Mouse (Mus musculus): ENCODE data around the gene Acvr2b. TPM values are rescaled to one million over a fixed set of nuclear protein-coding genes. Genes with fewer than 3 reads are reported as not detected.

The Acvr2b gene
- polyA plus RNA-seq, 1 experiment from 2014 or later, result 29.4 TPM

- Histone ChIP-seq H3K9ac (replicated peaks; ENCODE audit: low read depth, low read length) (no peak overlapping the region), H3K9me3 (ENCODE audit: control insufficient read depth, low read depth, low read length) (no peaks in the 10 kb centered on the region), H3K4me1 (ENCODE audit: control insufficient read depth, insufficient read depth, low read length) (no peaks in the 10 kb centered on the region), H3K4me2 (replicated peaks; ENCODE audit: low read depth, low read length) (no peak overlapping the region), H3K4me3 (ENCODE audit: low read depth, low read length) (no peak overlapping the region), H3K27me3 (ENCODE audit: control insufficient read depth, insufficient read depth, low read length) (no peaks in the 10 kb centered on the region), H3K27ac (ENCODE audit: low read length) (no peak overlapping the region), H3K36me3 (ENCODE audit: control insufficient read depth, insufficient read depth, low read length) (peaks cover 23% of the 10 kb centered on the region)
- ATAC-seq (ENCODE audit: insufficient number of reproducible peaks, insufficient read depth, low FRiP score, low read depth), result no peak
- WGBS, result 92% methylated on average over 9 of the region's 9 CpGs
Measured at GRCm38 (mm10) chr9:119438498-119439000, 36.6 kb downstream of the Acvr2b start.

DNA sequence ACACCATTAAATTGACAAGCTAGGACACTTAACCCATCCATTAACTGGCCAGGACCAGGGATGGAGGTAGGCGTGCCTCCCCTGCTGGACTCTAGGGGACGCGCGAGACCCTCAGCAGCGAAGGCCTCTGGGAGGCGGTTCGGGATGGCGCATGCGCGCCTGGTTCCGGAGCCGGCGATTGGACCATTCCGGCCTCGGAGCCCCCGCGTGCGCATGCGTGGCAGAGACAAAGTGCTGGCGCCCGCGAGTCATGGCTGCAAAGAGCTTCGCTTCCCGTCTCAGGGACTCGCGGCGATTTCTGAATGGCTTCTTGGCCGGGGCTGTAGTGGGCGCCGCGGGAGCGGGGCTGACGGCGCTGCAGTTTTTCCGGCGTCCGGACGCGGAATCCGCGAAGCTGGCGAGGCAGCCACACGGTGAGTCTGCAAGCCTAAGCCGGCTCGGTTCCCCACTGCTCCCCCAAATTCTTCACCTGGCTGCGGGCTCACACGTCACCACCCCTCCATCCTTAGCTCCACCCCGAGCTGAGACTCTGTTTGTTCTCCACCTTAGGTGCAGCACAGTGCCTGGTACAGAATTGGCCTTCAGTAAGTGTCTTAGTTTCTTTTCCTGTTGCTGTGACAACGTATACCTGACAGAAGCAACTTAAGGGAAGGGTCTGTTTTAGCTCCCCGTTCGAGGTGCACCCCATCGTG lies 43.0 kb downstream of the Acvr2b start, which contains the start of gene Exog:
Exog (plus strand) TSS at position 206 of the 692 bp plus-strand sequence.
- Histone ChIP-seq H3K27ac (ENCODE audit: low read length) (peak within 1 kb of the TSS; percentile 90), H3K36me3 (ENCODE audit: control insufficient read depth, insufficient read depth, low read length) (peaks cover 30% of the 10 kb centered on the region), H3K27me3 (ENCODE audit: control insufficient read depth, insufficient read depth, low read length) (no peaks in the 10 kb centered on the region), H3K9ac (replicated peaks; ENCODE audit: low read depth, low read length) (peak within 1 kb of the TSS; percentile 81), H3K4me1 (ENCODE audit: control insufficient read depth, insufficient read depth, low read length) (peaks cover 11% of the 10 kb centered on the region), H3K4me2 (replicated peaks; ENCODE audit: low read depth, low read length) (peak within 1 kb of the TSS; percentile 88), H3K9me3 (ENCODE audit: control insufficient read depth, low read depth, low read length) (no peaks in the 10 kb centered on the region), H3K4me3 (ENCODE audit: low read depth, low read length) (peak within 1 kb of the TSS; percentile 85)
- peak; percentile 92 for ATAC-seq (ENCODE audit: insufficient number of reproducible peaks, insufficient read depth, low FRiP score, low read depth)
- under 1% methylated on average over 52 of the region's 52 CpGs for WGBS

DNA sequence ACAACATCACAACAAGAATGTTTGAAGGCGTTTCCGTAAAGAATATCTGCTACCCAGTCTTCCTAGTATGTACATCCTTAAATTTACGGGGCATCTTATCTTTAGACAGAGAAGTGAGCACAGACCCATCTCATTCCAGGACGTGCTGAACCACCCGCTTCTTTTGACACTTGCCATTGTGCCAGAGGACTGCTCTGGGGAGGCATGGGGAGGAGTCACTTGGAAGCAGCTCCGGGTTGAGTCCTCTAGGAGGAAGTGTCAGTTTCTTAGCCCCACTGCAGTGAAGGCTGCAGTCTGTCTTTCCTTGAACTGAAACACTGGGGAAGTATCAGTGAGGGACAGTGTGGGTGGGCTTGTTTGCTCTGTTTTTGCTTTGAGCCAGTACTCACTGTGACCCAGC lies 43.8 kb downstream of the Acvr2b start:
- peaks cover 35% of the 10 kb centered on the region for H3K36me3 ChIP-seq (ENCODE audit: control insufficient read depth, insufficient read depth, low read length)
- ATAC-seq (ENCODE audit: insufficient number of reproducible peaks, insufficient read depth, low FRiP score, low read depth), result 0 out of 2 replicates have a peak, but pooled peaks have one; percentile 8
- H3K4me2 ChIP-seq (replicated peaks; ENCODE audit: low read depth, low read length), result peak overlapping the region; percentile 88
- H3K9me3 ChIP-seq (ENCODE audit: control insufficient read depth, low read depth, low read length), result no peaks in the 10 kb centered on the region
- peak overlapping the region; percentile 81 for H3K9ac ChIP-seq (replicated peaks; ENCODE audit: low read depth, low read length)
- 33% methylated on average over 6 of the region's 6 CpGs for WGBS
- peak overlapping the region; percentile 85 for H3K4me3 ChIP-seq (ENCODE audit: low read depth, low read length)
- peaks cover 11% of the 10 kb centered on the region for H3K4me1 ChIP-seq (ENCODE audit: control insufficient read depth, insufficient read depth, low read length)
- no peak overlapping the region for H3K27ac ChIP-seq (ENCODE audit: low read length)
- H3K27me3 ChIP-seq (ENCODE audit: control insufficient read depth, insufficient read depth, low read length), result no peaks in the 10 kb centered on the region

DNA sequence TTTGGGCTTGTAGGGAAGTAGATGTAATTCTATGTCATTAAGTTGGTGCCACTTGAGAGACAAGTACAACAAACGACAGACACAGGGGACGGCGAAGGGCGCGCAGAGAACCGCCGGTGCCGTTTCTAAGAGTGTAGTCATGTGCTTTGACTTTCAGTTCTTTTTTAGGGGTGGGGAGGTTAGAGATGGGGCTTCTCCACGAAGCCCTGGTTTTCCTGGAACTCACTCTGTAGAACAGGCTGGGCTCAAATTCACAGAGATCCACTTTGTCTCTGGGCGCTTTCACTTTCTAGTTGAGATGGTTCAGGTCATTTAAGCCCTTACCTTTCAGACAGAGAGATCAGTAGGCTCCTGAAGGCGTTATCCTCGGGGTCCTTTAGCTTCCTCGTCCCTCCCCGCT lies 54.0 kb downstream of the Acvr2b start:
- no peaks in the 10 kb centered on the region for H3K27me3 ChIP-seq (ENCODE audit: control insufficient read depth, insufficient read depth, low read length)
- H3K9me3 ChIP-seq (ENCODE audit: control insufficient read depth, low read depth, low read length), result no peaks in the 10 kb centered on the region
- no peak overlapping the region for H3K4me3 ChIP-seq (ENCODE audit: low read depth, low read length)
- WGBS, result 91% methylated on average over 14 of the region's 14 CpGs
- H3K4me2 ChIP-seq (replicated peaks; ENCODE audit: low read depth, low read length), result no peak overlapping the region
- no peaks in the 10 kb centered on the region for H3K4me1 ChIP-seq (ENCODE audit: control insufficient read depth, insufficient read depth, low read length)
- H3K9ac ChIP-seq (replicated peaks; ENCODE audit: low read depth, low read length), result no peak overlapping the region
- H3K27ac ChIP-seq (ENCODE audit: low read length), result no peak overlapping the region
- no peak for ATAC-seq (ENCODE audit: insufficient number of reproducible peaks, insufficient read depth, low FRiP score, low read depth)
- peaks cover 37% of the 10 kb centered on the region for H3K36me3 ChIP-seq (ENCODE audit: control insufficient read depth, insufficient read depth, low read length)

DNA sequence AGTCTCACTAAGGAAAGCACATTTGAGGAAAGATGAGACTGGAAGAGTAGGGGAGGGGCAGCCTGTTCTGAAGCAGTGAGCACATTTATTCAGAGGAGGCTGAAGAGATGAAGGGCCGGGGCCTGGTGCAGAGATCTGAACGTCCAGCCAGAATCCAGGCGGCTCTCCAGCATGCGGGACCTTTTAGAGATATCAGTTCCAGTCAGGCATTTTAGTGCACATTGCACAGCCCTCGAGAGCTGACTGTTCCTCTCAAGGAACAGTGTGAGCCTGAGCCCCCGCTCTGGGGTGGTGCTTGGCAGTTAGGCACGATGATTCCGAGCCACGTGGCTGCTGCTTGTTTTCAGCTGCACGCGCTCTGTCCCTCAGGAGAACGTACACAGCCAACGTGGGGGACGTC lies 55.2 kb downstream of the Acvr2b start:
- Histone ChIP-seq H3K9ac (replicated peaks; ENCODE audit: low read depth, low read length) (no peak overlapping the region), H3K36me3 (ENCODE audit: control insufficient read depth, insufficient read depth, low read length) (peaks cover 35% of the 10 kb centered on the region), H3K4me2 (replicated peaks; ENCODE audit: low read depth, low read length) (no peak overlapping the region), H3K27ac (ENCODE audit: low read length) (no peak overlapping the region), H3K9me3 (ENCODE audit: control insufficient read depth, low read depth, low read length) (no peaks in the 10 kb centered on the region), H3K4me1 (ENCODE audit: control insufficient read depth, insufficient read depth, low read length) (no peaks in the 10 kb centered on the region), H3K4me3 (ENCODE audit: low read depth, low read length) (no peak overlapping the region), H3K27me3 (ENCODE audit: control insufficient read depth, insufficient read depth, low read length) (no peaks in the 10 kb centered on the region)
- no peak for ATAC-seq (ENCODE audit: insufficient number of reproducible peaks, insufficient read depth, low FRiP score, low read depth)
- WGBS, result 81% methylated on average over 14 of the region's 14 CpGs

DNA sequence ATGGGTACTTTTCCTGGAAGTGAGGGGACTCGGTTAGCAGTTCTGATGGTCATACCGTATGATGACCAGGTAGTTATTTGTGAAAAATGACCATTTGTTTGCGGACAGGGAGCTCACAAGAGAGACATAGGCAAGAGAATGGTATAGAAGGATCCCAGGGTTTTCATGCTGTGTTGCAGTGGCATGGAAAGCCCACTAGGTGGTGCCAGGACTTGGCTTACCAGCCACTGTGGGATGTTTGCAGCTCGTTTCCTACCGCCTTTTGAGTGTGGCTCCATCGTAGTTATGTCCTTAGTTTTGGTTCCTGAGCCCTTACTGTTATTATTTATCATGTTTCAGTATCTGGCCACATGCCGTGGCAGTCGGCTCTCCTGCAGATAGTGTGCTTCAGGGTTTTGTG lies 58.5 kb downstream of the Acvr2b start:
- ATAC-seq (ENCODE audit: insufficient number of reproducible peaks, insufficient read depth, low FRiP score, low read depth), result peak; percentile 46; the same call in 1 of the 2 replicates
- no peak overlapping the region for H3K9ac ChIP-seq (replicated peaks; ENCODE audit: low read depth, low read length)
- 49% methylated on average over 8 of the region's 8 CpGs for WGBS
- H3K4me1 ChIP-seq (ENCODE audit: control insufficient read depth, insufficient read depth, low read length), result no peaks in the 10 kb centered on the region
- H3K27me3 ChIP-seq (ENCODE audit: control insufficient read depth, insufficient read depth, low read length), result no peaks in the 10 kb centered on the region
- H3K36me3 ChIP-seq (ENCODE audit: control insufficient read depth, insufficient read depth, low read length), result peaks cover 48% of the 10 kb centered on the region
- no peak overlapping the region for H3K4me3 ChIP-seq (ENCODE audit: low read depth, low read length)
- no peak overlapping the region for H3K27ac ChIP-seq (ENCODE audit: low read length)
- H3K9me3 ChIP-seq (ENCODE audit: control insufficient read depth, low read depth, low read length), result no peaks in the 10 kb centered on the region
- no peak overlapping the region for H3K4me2 ChIP-seq (replicated peaks; ENCODE audit: low read depth, low read length)

GRCm38 (mm10) chr9:119465056-119465455 lies 63.1 kb downstream of the Acvr2b start:
- Histone ChIP-seq H3K4me2 (replicated peaks; ENCODE audit: low read depth, low read length) (no peak overlapping the region), H3K27me3 (ENCODE audit: control insufficient read depth, insufficient read depth, low read length) (no peaks in the 10 kb centered on the region), H3K9ac (replicated peaks; ENCODE audit: low read depth, low read length) (no peak overlapping the region), H3K9me3 (ENCODE audit: control insufficient read depth, low read depth, low read length) (no peaks in the 10 kb centered on the region), H3K27ac (ENCODE audit: low read length) (no peak overlapping the region), H3K36me3 (ENCODE audit: control insufficient read depth, insufficient read depth, low read length) (peaks cover 39% of the 10 kb centered on the region), H3K4me1 (ENCODE audit: control insufficient read depth, insufficient read depth, low read length) (no peaks in the 10 kb centered on the region), H3K4me3 (ENCODE audit: low read depth, low read length) (no peak overlapping the region)
- 87% methylated on average over 6 of the region's 6 CpGs for WGBS
- ATAC-seq (ENCODE audit: insufficient number of reproducible peaks, insufficient read depth, low FRiP score, low read depth), result no peak

DNA sequence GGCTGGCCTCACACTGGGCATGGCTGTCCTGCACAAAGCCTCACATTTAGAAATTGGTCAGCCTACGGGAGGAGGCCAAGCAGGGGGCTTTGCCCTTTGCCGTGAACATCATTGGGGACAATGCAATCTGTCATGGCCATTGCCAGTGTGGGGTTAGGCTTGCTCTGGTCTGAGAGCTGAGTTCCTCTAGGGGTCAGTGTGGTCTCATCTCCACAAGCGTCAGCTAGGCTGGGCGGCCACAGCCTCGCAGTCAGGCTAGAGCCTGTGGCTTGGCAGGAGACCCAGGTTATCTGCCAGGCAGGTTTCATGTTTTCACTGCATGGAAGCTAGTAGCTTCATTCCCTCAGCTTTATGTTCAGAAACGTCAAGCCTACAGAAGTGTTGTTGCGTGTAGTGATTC lies 63.7 kb downstream of the Acvr2b start:
- no peaks in the 10 kb centered on the region for H3K4me1 ChIP-seq (ENCODE audit: control insufficient read depth, insufficient read depth, low read length)
- H3K9ac ChIP-seq (replicated peaks; ENCODE audit: low read depth, low read length), result no peak overlapping the region
- H3K36me3 ChIP-seq (ENCODE audit: control insufficient read depth, insufficient read depth, low read length), result peaks cover 39% of the 10 kb centered on the region
- H3K4me3 ChIP-seq (ENCODE audit: low read depth, low read length), result no peak overlapping the region
- ATAC-seq (ENCODE audit: insufficient number of reproducible peaks, insufficient read depth, low FRiP score, low read depth), result 0 out of 2 replicates have a peak, but pooled peaks have one; percentile 31
- H3K9me3 ChIP-seq (ENCODE audit: control insufficient read depth, low read depth, low read length), result no peaks in the 10 kb centered on the region
- H3K27me3 ChIP-seq (ENCODE audit: control insufficient read depth, insufficient read depth, low read length), result no peaks in the 10 kb centered on the region
- H3K4me2 ChIP-seq (replicated peaks; ENCODE audit: low read depth, low read length), result no peak overlapping the region
- H3K27ac ChIP-seq (ENCODE audit: low read length), result no peak overlapping the region
- WGBS, result 72% methylated on average over 7 of the region's 7 CpGs
